Mouse (Mus musculus) megakaryocyte, embryonic 14.5 days (primary cell): ENCODE results near the gene Plekha4.

ENCODE experiments used
- FLI1 ChIP-seq: IDR thresholded peaks from 2 replicates; pipeline ENCODE4 v1.6.1; 2012; ENCODE audit warnings: low read length, inconsistent platforms, mixed read lengths
- GATA1 ChIP-seq: IDR thresholded peaks from 3 replicates; pipeline ENCODE4 v1.6.1; 2012; ENCODE audit warnings: mixed read lengths, low read length, inconsistent platforms, borderline replicate concordance

DNA sequence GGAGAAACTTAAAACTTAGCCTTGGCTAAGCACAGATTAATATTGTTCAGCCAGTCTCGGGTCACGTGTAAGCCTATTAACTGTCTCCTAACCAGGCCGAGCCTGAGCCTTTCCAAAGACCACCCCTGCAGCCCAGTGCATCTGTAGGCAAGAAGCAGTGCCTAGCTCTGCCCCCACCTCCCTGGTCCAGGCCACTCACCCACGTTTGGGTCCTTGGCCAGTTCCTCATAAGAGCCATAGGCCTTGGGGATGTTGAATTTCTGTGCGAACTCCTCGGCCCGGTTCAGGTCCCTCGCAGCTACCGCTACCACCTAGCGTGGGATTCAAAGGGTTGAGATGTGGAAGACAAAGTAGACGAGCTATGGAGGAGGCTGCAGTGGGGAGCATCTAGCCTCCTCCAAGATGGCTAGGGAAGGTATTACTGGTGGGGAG lies 38.3 kb upstream of the Plekha4 start:
- TF ChIP-seq GATA1 (no peak), FLI1 (no peak)
